Mouse (Mus musculus) liver, adult (tissue): ENCODE data around the gene Aif1.

Experiments
- GATA4 ChIP-seq: IDR thresholded peaks from 2 replicates; pipeline ENCODE4 v1.6.1; 2014; ENCODE audit warnings: mild to moderate bottlenecking, low read length; ENCODE audit not compliant: insufficient replicate concordance

Aif1 gene

DNA sequence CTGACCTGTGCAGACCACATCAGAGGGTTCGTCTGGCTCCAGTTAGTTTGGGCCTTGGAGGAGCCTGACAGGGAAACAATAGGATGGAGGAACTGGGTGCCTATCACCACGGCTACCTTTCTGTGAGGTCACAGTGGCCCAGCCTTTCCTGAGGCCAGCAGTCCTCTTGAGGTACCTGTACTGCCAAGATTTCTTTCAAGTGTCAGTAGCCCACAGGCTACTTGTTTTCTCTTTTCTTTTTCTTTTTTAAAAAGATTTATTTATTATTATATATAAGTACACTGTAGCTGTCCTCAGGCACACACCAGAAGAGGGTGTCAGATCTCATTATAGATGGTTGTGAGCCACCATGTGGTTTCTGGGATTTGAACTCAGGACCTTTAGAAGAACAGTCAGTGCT is at the start of gene Aif1:
Gene Aif1, minus strand, starts transcription at position 101 of the 400 bp plus-strand sequence.
- TF ChIP-seq GATA4: no peak

- TF ChIP-seq GATA4: no peak
Observed at GRCm38 (mm10) chr17:35225456-35225855, 49.6 kb upstream of the Aif1 start.

- TF ChIP-seq GATA4: no peak
Observed at GRCm38 (mm10) chr17:35224641-35225040, 48.8 kb upstream of the Aif1 start.

- no peak for TF ChIP-seq GATA4
Observed at GRCm38 (mm10) chr17:35222299-35222698, 46.4 kb upstream of the Aif1 start.

DNA sequence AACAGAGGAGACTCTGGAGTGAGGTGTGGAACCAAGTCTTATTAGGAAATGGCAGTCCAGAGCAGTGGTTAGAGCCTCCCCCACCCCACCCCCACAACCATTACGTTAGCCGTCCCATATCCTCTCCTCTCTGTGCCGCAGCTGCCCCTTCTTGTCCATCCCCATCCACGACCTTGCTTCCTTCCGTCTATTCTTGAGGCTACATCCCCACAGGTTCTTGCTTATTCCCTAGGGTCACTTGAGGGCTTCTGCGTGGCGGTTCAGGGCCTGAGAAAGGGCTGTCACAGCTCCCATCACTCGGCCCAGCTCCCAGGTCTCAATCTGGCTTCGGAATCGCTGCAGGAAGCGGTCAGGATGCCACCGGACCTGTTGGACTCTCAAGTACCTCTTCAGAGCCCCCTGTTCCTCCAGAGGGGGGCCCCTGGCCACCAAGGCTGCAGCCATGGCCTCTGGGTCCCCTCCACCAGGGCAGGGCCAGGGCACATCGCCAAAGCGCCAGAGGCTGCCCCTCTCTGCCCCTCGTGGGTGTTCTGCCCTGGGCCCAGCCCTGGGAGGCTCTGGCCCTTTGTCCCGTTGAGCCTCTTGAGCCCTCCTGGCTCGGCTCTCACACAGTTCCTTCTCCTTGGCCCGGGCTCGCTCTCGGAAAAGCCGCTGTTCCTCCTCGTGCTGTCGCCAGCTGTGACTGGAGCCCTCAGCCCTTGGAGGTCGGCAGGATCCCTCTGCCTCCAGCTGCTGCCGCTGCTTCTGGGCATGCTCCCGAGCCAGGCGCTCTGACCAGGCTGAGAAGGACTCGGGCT is 44.5 kb upstream of the Aif1 start, which contains the start of gene Gm16181:
Gene Gm16181, plus strand, starts transcription at position 679 of the 797 bp plus-strand sequence.
- TF ChIP-seq GATA4: no peak; the same call in 1 of the 2 replicates

- no peak for TF ChIP-seq GATA4
Observed at GRCm38 (mm10) chr17:35219601-35220041, 43.8 kb upstream of the Aif1 start.

GRCm38 (mm10) chr17:35218516-35219193 is 42.8 kb upstream of the Aif1 start:
- peak; percentile 83; the same call in 1 of the 2 replicates for TF ChIP-seq GATA4

DNA sequence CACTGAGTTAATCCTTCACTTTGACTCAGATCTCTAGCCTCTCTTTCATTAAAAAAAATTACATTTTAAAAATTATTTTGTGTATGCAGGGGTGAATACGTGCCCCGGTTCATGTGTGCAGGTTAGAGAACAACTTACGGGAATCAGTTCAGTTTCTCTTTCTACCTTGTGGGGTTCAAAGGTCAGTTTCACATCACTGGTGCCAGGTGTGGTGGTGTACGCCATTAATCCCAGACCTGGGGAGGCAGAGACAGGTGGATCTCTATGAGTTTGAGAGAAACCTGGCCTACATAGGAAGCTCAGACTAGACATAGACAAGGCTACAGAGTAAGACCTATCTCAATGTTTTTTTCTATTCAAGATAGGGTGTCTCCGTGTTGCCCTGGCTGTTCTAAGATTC is 37.2 kb upstream of the Aif1 start:
- no peak for TF ChIP-seq GATA4

GRCm38 (mm10) chr17:35210593-35210992 is 34.7 kb upstream of the Aif1 start:
- no peak for TF ChIP-seq GATA4

DNA sequence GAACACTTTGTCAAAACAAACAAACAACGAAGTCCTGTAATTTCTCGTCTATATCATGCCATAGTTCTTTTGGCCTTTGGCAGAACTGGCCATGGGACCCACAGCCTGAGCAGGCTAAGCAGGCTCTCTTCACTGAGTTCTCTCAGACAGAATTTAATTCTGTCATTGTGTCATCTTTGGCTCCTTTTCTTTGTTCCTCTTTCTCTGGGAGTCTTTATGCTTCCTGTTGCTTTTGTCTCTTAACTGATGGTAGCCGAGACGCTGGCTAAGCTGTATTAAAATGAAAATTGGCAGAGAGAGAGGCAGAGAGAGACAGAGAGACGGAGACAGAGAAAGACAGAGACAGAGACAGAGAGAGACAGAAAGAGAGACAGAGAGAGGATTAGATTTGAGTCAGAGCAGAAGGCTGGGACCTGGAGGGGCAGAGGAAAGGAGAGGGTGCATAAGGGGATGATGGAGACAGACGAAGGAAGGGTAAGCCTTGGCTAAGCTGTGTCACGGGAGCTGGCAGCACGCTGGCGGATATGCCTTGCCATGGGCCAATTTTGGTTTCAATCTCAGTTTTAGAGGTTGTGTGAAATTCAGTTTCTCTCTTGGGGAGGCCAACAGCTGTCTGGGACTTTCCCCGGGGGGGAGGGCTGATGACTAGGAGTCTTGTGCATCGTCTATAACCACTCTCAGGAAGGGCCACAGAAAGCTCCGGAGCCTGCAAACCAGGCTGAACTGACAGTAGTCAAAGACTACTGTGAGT is 34.1 kb upstream of the Aif1 start:
- TF ChIP-seq GATA4: no peak

GRCm38 (mm10) chr17:35205380-35205769 is 29.5 kb upstream of the Aif1 start:
- no peak for TF ChIP-seq GATA4

GRCm38 (mm10) chr17:35204494-35205379 is 28.9 kb upstream of the Aif1 start, which contains the start of gene Lta:
Lta (minus strand) TSS chr17:35205351.
- no peak for TF ChIP-seq GATA4

GRCm38 (mm10) chr17:35202442-35202841 is 26.6 kb upstream of the Aif1 start:
- TF ChIP-seq GATA4: no peak

DNA sequence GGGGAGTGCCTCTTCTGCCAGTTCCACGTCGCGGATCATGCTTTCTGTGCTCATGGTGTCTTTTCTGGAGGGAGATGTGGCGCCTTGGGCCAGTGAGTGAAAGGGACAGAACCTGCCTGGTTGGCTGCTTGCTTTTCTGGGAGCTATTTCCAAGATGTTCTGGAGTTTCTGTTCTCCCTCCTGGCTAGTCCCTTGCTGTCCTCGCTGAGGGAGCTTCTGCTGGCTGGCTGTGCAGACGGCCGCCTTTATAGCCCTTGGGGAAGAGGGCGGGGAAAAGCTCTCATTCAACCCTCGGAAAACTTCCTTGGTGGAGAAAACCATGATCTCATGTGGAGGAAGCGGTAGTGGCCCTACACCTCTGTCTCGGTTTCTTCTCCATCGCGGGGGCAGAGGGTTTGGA is 25.9 kb upstream of the Aif1 start, which contains the start of gene Tnf:
Gene Tnf, minus strand, starts transcription at position 221 of the 400 bp plus-strand sequence.
- no peak for TF ChIP-seq GATA4

GRCm38 (mm10) chr17:35201128-35201527 is 25.3 kb upstream of the Aif1 start:
- TF ChIP-seq GATA4: no peak

DNA sequence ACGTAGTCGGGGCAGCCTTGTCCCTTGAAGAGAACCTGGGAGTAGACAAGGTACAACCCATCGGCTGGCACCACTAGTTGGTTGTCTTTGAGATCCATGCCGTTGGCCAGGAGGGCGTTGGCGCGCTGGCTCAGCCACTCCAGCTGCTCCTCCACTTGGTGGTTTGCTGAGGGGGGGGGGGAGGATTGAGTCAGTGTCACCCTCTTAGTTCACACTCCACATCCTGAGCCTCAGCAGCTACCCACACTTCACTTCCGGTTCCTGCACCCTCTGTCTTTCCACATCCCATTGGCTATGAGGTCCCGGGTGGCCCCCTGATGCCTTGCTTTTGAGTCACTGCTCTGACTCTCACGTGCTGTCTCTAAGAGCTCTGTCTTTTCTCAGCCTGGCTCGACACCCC is 24.5 kb upstream of the Aif1 start:
- TF ChIP-seq GATA4: no peak
